Comparison of ENCODE assay signal across 24 mouse cellular contexts in the genomic region with DNA sequence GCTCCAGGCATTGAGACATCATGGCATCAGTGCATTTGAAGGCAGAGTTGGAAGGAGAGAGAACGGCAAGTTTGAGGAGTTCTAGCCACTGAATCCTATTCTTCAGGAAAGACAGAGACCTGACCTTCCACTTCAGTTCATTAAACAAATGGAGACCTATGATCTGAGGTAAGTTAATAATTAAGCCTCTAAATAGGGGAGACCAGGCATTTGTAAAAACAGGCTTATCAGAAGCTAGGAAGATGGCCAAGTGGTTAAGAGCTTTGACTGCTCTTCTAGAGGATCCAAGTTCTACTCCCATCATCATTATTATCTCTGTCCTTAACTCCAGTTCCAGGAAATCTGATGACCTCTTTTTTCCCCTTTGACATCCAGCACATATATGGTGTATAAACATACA.
DNase-seq lines count a peak whose midpoint lies in the region; ATAC-seq and TF ChIP-seq lines count a peak whose summit lies in the region.
"Had no signal": no experiment of that assay in that cellular context is flagged by ENCODE, and none has a peak within 500 bp of the region (broad histone marks: within the 10 kb centered on the region; RNA-seq: fewer than 3 reads in every experiment).

No protein-coding gene starts in this region.

- no peak overlapping the region for H3K4me3 ChIP-seq in intestine, embryonic 16.5 days (ENCODE audit: low read length)
- no peak overlapping the region for H3K4me3 ChIP-seq in intestine, embryonic 15.5 days (replicated peaks)
- H3K4me3 ChIP-seq in kidney, embryonic 15.5 days (replicated peaks), result no peak overlapping the region
- H3K4me3 ChIP-seq in liver, adult 2 months (ENCODE audit: insufficient read depth, low read depth, low read length), result 0 out of 2 replicates have a peak overlapping the region, but pooled peaks have one; percentile 23
- H3K4me3 ChIP-seq in liver, postnatal 0 days (ENCODE audit: low read depth, low read length), result no peak overlapping the region
- H3K4me3 ChIP-seq: embryonic facial prominence, embryonic 10.5 days; embryonic facial prominence, embryonic 12.5 days; forebrain, embryonic 13.5 days; forebrain, embryonic 15.5 days had no signal

- TF ChIP-seq POLR2A in liver, adult 2 months (IDR thresholded peaks at IDR 0.05; ENCODE audit: extremely low read depth, insufficient read depth, low read length), result no peak

- no peak overlapping the region for H3K4me2 ChIP-seq in intestine, embryonic 16.5 days (ENCODE audit: low read depth, low read length)
- no peak overlapping the region for H3K4me2 ChIP-seq in intestine, embryonic 15.5 days (replicated peaks)
- H3K4me2 ChIP-seq in kidney, embryonic 15.5 days, result no peak overlapping the region
- H3K4me2 ChIP-seq in liver, postnatal 0 days (ENCODE audit: low read depth, low read length), result no peak overlapping the region
- H3K4me2 ChIP-seq: embryonic facial prominence, embryonic 12.5 days; forebrain, embryonic 13.5 days; forebrain, embryonic 15.5 days had no signal

- no peaks in the 10 kb centered on the region for H3K27me3 ChIP-seq in intestine, embryonic 16.5 days (replicated peaks; ENCODE audit: control insufficient read depth, insufficient read depth, low read length)
- no peaks in the 10 kb centered on the region for H3K27me3 ChIP-seq in intestine, embryonic 15.5 days (replicated peaks)
- no peaks in the 10 kb centered on the region for H3K27me3 ChIP-seq in kidney, embryonic 15.5 days
- no peaks in the 10 kb centered on the region for H3K27me3 ChIP-seq in liver, adult 2 months (ENCODE audit: control insufficient read depth, insufficient read depth, low read length)
- H3K27me3 ChIP-seq in liver, postnatal 0 days (ENCODE audit: insufficient read depth, low read length), result no peaks in the 10 kb centered on the region
- H3K27me3 ChIP-seq: CH12.LX; embryonic facial prominence, embryonic 12.5 days; forebrain, embryonic 13.5 days; forebrain, embryonic 15.5 days; Patski had no signal

- WGBS in intestine, embryonic 16.5 days, result 50% methylated on average over 1 of the region's 1 CpGs
- 36% methylated on average over 1 of the region's 1 CpGs for whole genome bisulfite sequencing in intestine, embryonic 15.5 days
- 60% methylated on average over 1 of the region's 1 CpGs for WGBS in kidney, embryonic 15.5 days
- WGBS in liver, adult 2 months, result 16% methylated on average over 1 of the region's 1 CpGs
- WGBS in liver, postnatal 0 days (ENCODE audit: insufficient replicate concordance), result 61% methylated on average over 1 of the region's 1 CpGs

- H3K4me1 ChIP-seq in intestine, embryonic 16.5 days (ENCODE audit: control insufficient read depth, insufficient read depth, low read length), result no peaks in the 10 kb centered on the region
- no peaks in the 10 kb centered on the region for H3K4me1 ChIP-seq in intestine, embryonic 15.5 days (replicated peaks)
- H3K4me1 ChIP-seq in kidney, embryonic 15.5 days, result no peaks in the 10 kb centered on the region
- H3K4me1 ChIP-seq in liver, adult 2 months (ENCODE audit: control insufficient read depth, insufficient read depth, low read length), result peaks cover 1% of the 10 kb centered on the region; the same call in 1 of the 2 replicates
- H3K4me1 ChIP-seq in liver, postnatal 0 days (ENCODE audit: insufficient read depth), result no peaks in the 10 kb centered on the region
- H3K4me1 ChIP-seq: embryonic facial prominence, embryonic 10.5 days; embryonic facial prominence, embryonic 12.5 days; forebrain, embryonic 13.5 days; forebrain, embryonic 15.5 days had no signal

- no peaks in the 10 kb centered on the region for H3K9me3 ChIP-seq in intestine, embryonic 16.5 days (ENCODE audit: control insufficient read depth, low read length)
- H3K9me3 ChIP-seq in intestine, embryonic 15.5 days, result no peaks in the 10 kb centered on the region
- no peaks in the 10 kb centered on the region for H3K9me3 ChIP-seq in kidney, embryonic 15.5 days (replicated peaks)
- H3K9me3 ChIP-seq in liver, postnatal 0 days (ENCODE audit: low read length), result no peaks in the 10 kb centered on the region
- H3K9me3 ChIP-seq: embryonic facial prominence, embryonic 10.5 days; embryonic facial prominence, embryonic 12.5 days; forebrain, embryonic 13.5 days; forebrain, embryonic 15.5 days; G1E had no signal

- TF ChIP-seq CTCF in liver, adult 2 months (IDR thresholded peaks at IDR 0.05; ENCODE audit: low read depth, low read length), result no peak
- TF ChIP-seq CTCF in liver, postnatal 0 days (IDR thresholded peaks at IDR 0.05; ENCODE audit: low read depth), result no peak

- H3K9ac ChIP-seq in intestine, embryonic 16.5 days (ENCODE audit: low read depth, low read length), result no peak overlapping the region
- H3K9ac ChIP-seq in intestine, embryonic 15.5 days, result no peak overlapping the region
- no peak overlapping the region for H3K9ac ChIP-seq in kidney, embryonic 15.5 days
- no peak overlapping the region for H3K9ac ChIP-seq in liver, adult 2 months (ENCODE audit: low read depth, low read length)
- H3K9ac ChIP-seq in liver, postnatal 0 days (replicated peaks), result no peak overlapping the region
- H3K9ac ChIP-seq: embryonic facial prominence, embryonic 12.5 days; forebrain, embryonic 13.5 days; forebrain, embryonic 15.5 days had no signal

- no peaks in the 10 kb centered on the region for H3K79me2 ChIP-seq in liver, adult 2 months (ENCODE audit: control insufficient read depth, insufficient read depth, low read length)

- no peak for TF ChIP-seq EP300 in liver, postnatal 0 days (IDR thresholded peaks at IDR 0.05; ENCODE audit: low read depth)

- DNase-seq in kidney, adult 9 months, result peak; percentile 19
- DNase-seq in liver, adult 2 months (ENCODE audit: extremely low read depth, low read depth, low spot score), result peak; percentile 94
- DNase-seq in liver, postnatal 0 days, result no peak
- DNase-seq: adrenal gland, adult 8-10 months; adrenal gland, postnatal 14 days; adrenal gland, postnatal 36 days; B cell, adult 2 months; cerebellum, adult 11-12 months; cerebellum, adult 2 months; cerebellum, adult 9-10 months; cerebellum, postnatal 10 days; cerebellum, postnatal 25 days had no signal

- no peak overlapping the region for H3K27ac ChIP-seq in intestine, embryonic 16.5 days (ENCODE audit: low read length)
- H3K27ac ChIP-seq in intestine, embryonic 15.5 days, result no peak overlapping the region
- H3K27ac ChIP-seq in kidney, embryonic 15.5 days, result no peak overlapping the region
- no peak overlapping the region for H3K27ac ChIP-seq in liver, adult 2 months (replicated peaks; ENCODE audit: insufficient read depth, low read depth, low read length)
- no peak overlapping the region for H3K27ac ChIP-seq in liver, postnatal 0 days (ENCODE audit: low read depth)
- H3K27ac ChIP-seq: embryonic facial prominence, embryonic 10.5 days; embryonic facial prominence, embryonic 12.5 days; forebrain, embryonic 13.5 days; forebrain, embryonic 15.5 days had no signal

- peak; percentile 50; the same call in 1 of the 2 replicates for ATAC-seq in intestine, embryonic 16.5 days
- ATAC-seq in intestine, embryonic 15.5 days, result no peak
- ATAC-seq in kidney, embryonic 15.5 days (replicated peaks; ENCODE audit: low FRiP score), result no peak
- ATAC-seq in liver, postnatal 0 days, result no peak
- ATAC-seq: activated CD4-positive, CD25-positive, alpha-beta regulatory T cell, adult 4 months; CD4-positive, CD25-positive, alpha-beta regulatory T cell, adult 4 months; forebrain, embryonic 13.5 days; forebrain, embryonic 15.5 days had no signal

- no peaks in the 10 kb centered on the region for H3K36me3 ChIP-seq in intestine, embryonic 16.5 days (ENCODE audit: control insufficient read depth, insufficient read depth, low read length)
- H3K36me3 ChIP-seq in intestine, embryonic 15.5 days, result no peaks in the 10 kb centered on the region
- H3K36me3 ChIP-seq in kidney, embryonic 15.5 days, result no peaks in the 10 kb centered on the region
- no peaks in the 10 kb centered on the region for H3K36me3 ChIP-seq in liver, adult 2 months (ENCODE audit: control insufficient read depth, insufficient read depth, low read length)
- no peaks in the 10 kb centered on the region for H3K36me3 ChIP-seq in liver, postnatal 0 days (replicated peaks; ENCODE audit: insufficient read depth, low read length)
- H3K36me3 ChIP-seq: embryonic facial prominence, embryonic 10.5 days; embryonic facial prominence, embryonic 12.5 days; forebrain, embryonic 15.5 days; G1E had no signal
